Mouse (Mus musculus) CD4-positive helper T cell, adult 2 months (primary cell): ENCODE data around the gene Sds.
"Not testable (repeated sequence)": the region's sequence is repeated elsewhere in the genome, so short reads cannot be mapped to it uniquely, and the experiment has no call there.

Source experiments
- DNase-seq: peaks from one replicate; pipeline ENCODE4 v3.0.0-alpha.2; 2012; ENCODE audit warnings: low read depth, missing footprints, low spot score

Gene Sds

DNA sequence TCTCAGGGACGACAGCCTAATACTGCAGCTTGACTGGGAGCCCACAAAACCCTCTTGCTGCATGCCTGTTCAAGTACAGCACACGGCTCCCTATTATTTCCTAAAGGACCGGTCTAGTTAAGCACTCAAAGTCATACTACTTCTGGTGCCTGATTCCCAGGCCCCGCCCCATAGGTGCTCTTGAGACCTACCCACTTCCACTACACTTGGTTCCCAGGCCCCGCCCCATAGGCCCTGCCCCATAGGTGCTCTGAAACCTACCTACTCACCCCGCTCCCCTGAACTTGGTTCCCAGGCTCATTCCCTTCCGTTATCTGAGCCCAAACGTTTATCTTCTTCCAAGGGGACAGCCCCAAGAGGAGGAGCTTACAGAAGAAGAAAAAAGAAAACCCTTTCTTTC lies 11.5 kb downstream of the Sds start:
- no peak for DNase-seq

DNA sequence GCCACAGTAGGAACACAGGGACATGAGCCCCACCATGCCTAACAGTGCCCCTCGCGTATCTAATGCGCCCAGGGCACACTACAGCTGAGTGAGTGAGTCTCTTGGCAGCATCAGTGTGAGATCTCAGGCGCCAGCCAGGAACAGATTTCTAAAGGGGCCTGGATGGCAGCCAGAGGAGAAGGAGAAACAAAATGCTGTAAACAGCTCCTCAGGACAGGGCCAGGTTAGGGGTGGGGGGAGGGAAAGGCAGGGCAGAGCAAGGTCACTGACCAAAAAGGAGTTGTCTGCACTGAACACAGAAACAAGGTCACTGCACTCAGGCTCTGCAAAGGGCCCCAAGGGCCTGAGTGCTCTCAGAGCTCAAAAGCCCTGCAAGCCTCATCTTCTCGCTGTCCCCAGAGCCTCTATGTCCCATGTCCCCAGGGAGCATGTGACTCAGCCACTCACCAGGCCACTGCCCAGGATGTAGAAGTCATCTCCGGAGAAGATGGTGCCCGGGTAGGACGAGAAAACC lies 14.4 kb downstream of the Sds start:
- DNase-seq, result no peak

DNA sequence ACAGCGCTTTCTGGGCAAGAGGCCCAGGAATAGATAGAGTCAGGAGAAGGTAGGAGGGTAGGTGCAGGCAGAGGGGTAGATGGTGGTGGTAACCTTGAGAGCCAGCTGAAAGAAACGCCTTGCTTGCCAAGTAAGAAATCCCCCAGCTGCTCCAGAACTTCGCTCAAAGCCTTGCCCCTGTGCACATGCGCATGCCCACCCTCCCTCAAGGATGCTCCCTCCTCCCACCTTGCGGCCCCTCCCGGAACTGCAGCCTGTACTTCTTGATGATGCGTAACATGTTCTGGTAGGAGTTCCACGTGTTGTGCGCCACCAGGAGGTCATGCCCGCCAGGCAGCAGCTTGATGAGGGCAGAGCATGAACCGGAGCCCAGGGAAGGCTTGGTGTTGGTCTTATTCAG lies 16.1 kb downstream of the Sds start:
- DNase-seq, result no peak

DNA sequence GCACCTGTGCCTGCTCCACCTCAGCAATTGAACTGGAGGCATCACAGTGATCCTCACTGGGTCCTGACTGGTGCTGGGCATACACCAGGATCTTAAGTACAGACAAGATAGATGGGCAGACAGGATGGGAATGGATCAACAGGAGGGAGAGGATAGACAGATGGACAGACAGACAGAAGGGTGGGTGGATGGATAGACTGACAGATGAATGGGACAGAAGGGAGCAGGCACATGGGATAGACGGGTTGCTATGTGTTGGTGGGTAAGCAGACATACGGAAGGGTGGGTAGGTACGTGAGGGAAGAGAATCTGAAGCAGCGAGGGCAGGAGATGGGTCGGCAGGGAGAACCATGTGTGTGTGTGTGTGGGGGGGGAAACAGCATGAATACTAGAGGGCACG lies 17.1 kb downstream of the Sds start:
- no peak for DNase-seq

DNA sequence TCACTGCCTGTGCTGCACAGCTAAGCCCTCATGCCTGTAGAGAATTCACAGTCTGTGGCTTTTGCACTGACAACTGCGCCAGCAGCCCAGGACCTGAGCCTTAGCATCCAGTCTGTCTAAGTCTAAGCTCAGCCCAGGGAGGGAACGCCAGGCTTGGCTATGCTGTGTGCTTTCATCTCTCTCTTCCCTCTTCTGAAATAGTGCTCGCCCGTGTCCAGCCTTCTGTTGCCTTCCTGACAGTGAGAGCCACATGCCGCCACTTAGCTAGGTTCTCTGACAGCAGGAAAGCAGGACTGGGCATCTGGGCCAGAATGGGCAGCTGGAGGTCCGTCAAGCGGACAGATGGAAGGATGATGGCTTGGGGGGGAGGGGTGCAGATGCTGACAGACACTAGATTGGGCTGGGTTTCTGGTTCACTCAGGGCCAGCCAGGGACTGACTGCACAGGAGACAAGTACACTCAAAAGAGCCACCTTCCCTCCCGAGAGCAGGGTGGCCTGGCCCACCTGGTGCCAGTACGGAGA lies 17.6 kb downstream of the Sds start:
- no peak for DNase-seq

DNA sequence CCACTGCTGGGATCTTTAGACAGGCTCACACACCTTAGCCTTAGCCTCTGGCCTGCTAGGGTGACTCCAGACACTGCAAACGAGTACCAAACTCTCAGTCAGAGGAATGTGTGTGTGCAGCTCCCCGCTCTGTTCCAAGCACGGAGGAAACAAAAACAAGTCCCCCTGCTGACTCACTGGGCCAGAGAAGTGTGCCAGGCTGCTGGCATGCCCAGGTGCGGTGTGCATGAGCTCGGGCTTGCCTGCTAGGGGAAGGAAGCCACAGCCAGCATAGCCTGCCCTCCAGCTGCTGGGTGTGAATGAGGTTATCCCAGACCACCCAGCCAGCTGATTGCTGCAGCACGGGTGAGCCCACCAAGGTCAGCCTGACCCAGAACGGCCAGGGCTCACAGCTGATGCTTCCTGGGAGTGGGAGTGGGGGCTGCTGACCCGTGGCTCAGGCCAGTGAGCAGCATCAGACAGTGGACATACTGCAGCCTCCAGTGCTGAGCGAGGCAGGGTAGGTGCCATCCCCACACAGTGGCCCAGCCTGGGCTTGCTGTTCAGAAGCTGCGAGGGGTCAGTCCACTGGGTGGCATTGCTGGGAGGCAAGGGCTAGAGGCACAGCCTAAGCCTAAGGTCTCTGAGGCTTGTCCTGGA lies 18.9 kb downstream of the Sds start:
- no peak for DNase-seq

DNA sequence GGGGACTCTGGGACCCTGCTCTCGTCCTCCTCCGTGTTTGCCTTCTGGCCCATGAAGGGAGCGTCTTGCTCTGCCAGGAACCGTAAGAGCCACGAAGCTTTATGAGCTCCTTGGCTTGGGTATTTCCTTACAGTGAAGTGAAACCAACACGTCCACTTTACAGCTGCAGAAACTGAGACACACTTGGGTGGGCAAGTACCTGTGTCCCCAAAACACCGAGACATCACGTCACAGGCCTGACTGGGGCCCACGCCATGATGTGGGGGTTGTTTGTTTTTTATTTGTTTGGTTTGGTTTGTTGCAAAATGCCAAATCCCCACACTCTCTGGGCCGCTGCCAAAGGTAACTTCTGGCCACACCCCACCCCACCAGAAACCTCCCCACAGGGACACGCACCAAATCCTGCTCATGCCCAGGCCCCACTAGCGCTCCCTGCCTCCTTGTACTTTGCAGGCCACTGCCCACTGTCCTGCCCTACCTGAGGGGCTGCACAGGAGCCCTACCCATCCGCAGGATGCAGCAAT lies 19.4 kb downstream of the Sds start:
- no peak for DNase-seq

DNA sequence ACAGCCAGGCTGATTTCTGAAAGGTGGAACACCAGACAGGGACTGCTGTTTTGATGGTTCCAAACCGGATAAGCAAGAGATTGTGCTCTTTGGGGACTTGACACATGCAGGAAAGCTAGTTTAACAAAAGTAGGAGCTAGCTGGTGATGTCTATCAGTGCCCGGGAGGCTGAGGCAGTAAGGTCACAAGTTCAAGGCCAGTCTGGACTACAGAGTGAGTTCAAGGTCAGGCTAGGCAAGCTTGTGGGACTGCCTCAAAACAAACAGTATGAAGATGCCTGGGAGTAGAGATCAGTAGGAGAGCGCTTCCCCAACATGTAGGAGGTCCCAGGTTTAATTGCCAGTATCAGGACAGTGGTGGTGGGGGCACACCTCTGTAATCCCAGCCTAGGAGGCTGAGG lies 20.7 kb downstream of the Sds start:
- DNase-seq, result no peak

DNA sequence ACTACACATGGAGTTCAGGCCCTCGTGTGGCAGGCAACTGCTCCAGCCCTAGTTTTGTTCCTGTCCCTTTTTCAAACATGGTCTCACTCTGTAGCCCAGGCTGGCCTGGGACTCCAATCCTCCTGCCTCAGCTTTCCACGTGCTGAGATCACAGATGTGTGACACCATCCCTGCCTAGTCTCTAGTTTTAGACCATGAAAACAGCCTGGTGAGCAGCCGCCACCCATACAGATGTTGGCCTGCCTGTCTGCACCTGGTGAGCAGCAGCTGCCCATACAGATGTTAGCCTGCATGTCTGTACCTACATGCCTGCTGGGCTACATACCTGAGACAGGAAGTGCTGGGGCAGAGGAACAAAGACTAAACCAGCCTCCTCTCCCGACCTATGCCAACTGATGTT lies 22.9 kb downstream of the Sds start:
- DNase-seq, result no peak

DNA sequence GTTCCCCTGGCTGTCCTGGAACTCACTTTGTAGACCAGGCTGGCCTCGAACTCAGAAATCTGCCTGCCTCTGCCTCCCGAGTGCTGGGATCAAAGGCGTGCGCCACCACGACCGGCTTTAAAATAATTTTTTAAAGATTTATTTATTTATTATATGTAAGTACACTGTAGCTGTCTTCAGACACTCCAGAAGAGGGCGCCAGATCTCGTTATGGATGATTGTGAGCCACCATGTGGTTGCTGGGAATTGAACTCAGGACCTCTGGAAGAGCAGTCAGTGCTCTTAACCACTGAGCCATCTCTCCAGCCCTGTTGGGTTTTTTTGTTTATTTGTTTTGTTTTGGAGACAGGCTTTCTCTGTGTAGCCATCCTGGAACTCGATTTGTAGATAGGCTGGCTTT lies 24.3 kb downstream of the Sds start:
- not testable (repeated sequence) for DNase-seq

DNA sequence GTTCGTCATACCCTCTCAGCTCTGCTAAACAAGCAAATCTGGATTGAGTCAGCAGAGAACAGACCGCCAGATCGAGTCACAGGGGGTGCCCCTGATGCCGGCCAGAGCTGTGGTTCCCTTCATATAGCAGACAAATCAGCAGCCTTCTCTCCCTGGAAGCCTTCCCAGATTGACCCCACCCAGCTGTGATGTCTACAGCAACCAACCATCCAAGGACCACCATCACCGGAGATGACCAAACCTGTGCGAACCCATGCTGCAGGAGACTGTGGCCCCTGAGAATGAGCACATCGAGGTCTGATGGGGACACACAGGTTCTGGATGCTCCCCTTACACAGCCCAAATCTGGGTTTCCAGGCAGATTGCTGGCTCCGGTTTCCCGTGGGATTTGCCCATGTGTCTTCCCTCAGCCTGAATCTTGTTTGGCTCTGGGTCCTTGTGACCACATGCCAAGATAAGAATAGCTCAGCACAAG lies 25.9 kb downstream of the Sds start:
- no peak for DNase-seq

DNA sequence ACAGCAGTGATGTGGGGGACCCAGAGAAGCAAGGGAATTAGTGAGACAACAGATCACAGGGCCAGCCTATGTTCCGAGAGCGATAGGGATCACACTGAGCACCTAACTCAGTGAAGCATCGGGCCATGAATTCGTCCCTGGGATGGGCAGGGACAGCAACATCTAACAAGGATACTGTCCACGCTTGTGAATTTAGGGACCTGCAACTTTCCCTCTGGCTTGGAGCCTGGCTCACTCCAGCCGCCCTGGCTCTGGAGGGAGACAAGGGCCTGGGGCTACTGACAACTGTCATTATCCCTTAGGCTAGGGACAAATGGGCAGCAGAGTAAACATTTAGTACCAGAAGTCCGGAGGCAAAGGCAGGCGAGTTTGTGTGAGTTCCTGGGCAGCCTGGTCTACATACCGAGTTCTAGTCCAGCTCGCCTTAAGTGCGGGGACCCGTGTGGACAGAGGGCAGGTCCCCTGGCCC lies 26.4 kb downstream of the Sds start:
- DNase-seq, result no peak

DNA sequence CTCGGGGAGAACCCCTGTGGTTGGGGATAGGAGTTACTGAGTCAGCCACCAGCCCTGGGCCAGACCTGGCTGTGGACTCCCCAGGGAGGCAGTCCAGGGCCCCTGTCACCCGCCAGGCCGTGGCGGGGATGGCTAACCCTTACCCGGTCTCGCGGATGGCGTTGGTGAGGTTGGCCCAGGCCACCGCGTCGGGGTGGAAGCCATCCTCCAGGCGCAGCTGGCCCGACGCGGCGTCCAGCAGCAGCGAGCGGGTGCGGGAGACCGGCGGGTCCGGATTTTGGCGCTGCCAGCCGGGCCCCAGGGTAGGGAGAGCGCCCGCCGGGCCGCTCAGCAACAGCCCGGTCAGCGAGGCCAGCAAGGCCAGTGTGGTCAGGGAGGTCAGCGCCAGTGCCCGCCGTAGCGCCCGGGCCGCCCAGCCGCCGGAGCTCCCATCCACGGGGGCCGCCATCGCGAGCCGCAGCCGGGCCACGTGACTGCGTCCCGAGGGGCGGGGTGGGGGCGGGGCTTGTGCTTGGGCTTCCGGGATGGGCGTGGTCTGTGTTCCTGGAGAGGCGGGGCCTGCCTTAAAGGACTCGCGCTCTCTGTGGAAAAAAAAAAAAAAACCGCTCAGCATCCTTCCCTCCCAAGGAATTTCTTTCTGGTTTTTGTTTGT lies 26.9 kb downstream of the Sds start, which contains the start of gene Plbd2:
Gene Plbd2, minus strand, starts transcription at position 482 of the 652 bp plus-strand sequence.
- peak; percentile 88 for DNase-seq

DNA sequence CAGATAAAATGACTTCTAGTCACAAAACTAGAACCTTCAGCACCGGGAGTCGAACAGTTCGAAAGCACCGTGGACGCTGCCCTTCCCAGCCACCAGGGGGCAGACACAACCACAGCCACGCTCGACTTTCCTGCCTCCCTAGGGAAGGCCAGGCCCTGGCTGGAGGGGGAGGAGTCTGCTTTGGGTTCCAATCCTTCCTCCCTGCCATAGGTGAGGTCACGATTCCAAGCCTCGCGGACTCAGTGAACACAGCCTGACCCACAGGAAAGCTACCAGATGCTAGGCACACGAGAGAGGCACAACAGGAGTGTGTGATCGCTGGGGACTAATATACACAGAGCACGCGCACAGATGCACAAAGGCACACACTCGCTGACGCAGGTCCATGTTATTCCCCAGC lies 29.0 kb downstream of the Sds start:
- DNase-seq, result peak; percentile 63

DNA sequence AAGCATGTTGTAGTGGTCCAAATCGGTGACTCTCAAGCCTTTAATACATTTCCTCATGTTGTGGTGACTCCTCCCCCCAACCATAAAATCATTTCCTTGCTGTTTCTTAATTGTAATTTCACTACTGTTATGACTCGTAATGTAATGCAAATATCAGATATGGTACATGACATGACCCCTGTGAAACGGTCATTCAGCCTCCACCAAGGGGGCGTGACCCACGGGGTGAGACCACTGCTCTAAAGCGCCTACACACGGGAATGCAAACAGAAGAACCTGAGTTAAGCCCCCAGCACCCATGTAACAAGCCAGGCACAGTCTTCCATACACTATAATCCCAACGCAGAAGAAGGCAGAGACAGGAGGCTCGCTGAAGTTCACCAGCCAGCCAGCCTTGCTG lies 29.5 kb downstream of the Sds start:
- DNase-seq, result no peak

DNA sequence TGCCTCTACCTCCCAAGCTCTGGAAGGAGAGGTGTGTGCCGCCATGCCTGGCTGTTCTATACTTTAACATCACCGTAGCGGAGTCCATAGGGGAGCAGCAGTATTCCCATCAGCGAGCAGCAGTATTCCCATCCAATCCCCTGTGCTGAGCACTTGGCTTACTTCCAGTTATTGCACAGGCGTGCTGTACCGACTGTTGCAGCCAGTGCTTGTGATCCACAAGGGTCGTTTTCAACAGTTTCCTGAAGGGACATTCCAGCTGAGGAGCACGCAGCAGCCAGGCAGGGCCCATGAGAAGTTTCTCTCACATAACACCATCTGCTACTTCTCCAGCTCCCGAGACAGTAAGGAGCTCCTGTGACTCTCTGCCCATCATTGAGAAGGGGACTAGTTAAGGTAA lies 30.2 kb downstream of the Sds start:
- DNase-seq, result no peak

DNA sequence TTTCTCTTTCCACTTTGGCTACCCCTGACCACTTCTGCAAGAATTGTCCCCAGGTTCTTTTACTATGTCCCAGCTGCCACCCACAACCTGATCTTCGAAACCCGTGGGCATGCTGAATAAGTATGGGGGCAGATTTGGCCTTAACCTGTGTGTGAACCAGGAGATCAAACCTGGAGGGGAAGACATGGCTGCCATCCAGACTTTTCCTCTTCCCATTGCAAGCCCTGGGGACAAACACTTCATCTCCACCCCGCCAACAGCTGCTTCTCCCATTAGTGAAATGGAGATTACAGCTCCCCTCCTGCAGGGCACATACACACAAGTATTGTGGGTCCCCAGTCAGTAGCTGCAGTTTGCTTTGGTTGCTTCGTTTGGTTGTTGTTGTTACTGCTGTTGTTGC lies 31.0 kb downstream of the Sds start:
- DNase-seq, result no peak

DNA sequence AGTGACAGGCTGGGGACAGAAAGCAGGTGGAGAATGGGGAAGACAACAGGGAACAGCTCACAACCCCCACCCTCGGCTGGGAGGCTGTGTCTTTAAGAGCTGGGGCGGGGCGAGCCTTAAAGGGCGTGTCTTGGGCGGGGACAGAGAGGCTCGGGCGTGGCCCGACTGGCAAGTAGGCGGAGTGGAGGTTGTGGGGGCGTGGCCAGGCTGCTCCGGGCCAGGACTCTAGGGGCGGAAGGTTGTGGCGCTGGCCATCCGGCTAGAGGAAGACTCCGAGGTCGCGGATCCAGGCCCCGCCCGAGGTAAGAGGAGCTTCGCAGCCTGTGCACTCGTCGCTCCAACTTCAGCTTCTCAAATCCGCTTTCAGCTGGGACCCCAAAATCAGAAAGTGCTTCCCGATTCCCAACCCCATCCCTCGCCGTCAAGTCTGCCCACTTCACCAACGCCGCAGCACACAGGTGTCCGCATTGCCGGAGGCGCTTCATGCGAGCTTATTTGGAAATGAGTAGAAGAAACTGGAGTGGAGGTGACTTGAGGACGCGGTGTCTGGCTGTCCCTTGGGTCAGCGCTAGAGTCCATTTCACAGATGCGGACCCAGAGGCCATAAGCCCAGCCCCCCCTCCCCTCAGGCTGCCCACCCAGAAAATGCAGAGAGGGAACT lies 34.8 kb downstream of the Sds start, which contains the start of gene Slc8b1:
Gene Slc8b1, plus strand, starts transcription at position 187 of the 661 bp plus-strand sequence.
- peak; percentile 91 for DNase-seq

DNA sequence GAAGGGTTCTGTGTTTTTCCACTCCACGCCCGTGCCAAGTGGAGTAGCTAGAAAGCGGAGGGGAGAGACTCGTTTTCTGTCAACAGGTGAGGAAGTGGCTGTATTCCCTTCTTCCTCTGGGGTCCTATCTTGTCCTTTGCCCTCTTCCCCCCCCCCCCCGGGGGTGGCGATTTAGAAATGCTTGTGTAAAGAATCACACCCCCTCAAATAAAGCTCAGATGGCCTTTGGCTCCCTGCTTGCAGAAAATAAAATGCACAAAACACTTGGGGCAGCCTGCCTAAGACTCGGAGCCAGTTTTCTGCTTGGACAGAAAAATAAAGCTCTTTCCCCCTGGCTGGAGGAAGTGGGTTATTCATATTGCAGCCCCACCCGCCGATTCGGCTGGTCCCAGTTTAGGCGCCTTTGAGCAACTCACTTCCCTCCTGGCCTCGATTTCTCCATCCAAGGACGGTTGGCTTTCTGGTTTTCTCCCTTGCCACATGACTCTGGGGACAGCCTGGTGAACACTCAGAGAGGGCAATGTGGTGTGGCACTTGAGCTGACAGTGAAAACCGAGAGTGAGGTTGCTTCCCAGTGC lies 35.4 kb downstream of the Sds start:
- no peak for DNase-seq

DNA sequence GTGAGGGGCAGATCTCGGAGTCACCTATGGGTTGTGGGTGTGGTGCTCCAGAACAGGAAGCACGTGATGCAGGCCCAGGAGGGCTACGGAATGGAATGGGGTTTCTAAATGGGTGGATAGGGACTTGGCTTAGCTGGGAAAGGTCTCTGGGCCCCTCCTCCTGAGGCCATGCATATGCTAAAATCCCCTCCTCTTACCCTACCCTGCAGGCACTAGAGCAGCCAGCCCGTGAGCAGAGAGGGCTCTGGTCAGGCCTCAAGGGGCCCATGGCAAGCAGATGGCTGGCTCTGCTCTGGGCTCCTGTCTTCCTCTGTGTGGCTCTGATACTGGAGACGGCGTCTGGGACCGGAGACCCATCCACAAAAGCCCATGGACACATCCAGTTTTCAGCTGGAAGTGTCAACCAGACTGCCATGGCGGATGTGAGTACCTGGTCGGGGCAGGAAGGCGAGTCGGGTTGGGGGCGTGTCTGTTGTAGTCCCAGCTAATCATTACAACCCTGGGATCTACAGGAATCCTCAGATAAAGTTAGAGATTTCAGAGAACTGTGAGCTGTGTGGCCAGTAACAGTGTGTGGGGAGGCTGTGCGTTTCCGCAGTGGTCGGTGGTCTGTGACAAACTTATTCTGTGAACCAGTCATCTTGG lies 36.7 kb downstream of the Sds start:
- DNase-seq, result no peak

DNA sequence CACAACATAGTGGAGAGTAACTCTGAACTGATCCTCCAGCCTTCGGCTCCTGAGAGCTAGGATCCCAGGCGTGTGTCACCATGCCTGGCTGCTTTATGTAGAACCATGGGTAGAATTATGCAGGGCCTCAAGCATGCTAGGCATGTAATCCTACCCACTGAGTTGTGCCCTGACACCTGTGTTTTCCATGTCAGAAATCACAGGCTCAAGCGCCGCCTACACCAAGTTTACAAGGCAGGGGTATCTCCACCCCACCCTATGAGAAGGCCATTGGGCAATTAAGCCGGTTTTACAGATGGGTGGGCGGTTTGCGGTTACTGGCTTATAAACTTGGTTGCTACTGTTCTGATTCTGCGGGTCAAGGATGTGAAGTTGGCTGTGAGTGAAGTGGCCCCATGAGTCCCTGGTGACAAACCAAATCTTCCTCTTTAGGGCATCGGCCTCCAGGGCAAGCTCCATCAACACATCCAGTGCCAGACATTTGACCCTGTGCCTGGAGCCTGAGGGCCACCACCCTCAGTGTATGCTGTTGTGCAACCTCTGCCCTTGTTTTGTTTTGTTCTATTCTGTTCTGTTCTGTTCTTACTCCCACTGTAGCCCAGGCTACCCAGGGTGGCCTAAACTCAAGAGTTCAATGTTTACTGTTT lies 37.8 kb downstream of the Sds start:
- DNase-seq, result no peak
